Mouse (Mus musculus): ENCODE data around the gene Vps9d1.

- TF ChIP-seq CTCF (conservative IDR thresholded peaks at IDR 0.05; ENCODE audit: insufficient read depth, insufficient read length, low read depth, low read length) (no peak), POLR2A (IDR thresholded peaks at IDR 0.05; ENCODE audit: low read depth, low read length) (no peak)
Observed at GRCm38 (mm10) chr8:123292281-123292680, 38.1 kb upstream of the Vps9d1 start.
